ENCODE assay signal across 21 mouse cellular contexts in the genomic region with DNA sequence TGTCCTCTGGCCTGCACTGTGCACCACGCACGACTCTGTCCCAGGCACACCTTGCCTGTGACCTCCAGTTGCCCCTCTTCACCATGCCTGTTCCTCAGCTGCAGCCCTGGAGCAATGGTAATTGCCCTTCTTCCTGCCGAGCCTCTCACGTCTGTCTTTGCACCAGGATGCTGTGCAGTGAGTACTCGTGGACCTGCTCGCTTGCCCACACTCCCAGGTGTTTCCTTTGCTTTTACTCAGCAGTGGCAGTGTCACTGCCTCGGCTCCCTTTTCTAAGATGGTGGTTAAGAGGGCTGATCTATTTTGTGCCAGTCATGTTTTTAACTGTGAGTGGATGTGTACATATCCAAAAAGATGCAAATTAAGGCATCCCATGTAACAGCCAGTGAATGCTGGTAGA. TPM values are rescaled to one million over a fixed set of nuclear protein-coding genes. Genes with fewer than 3 reads are reported as not detected.
DNase-seq lines count a peak whose midpoint lies in the region; ATAC-seq lines count a peak whose summit lies in the region.
"Had no signal": no experiment of that assay in that cellular context is flagged by ENCODE, and none has a peak within 500 bp of the region (broad histone marks: within the 10 kb centered on the region; RNA-seq: fewer than 3 reads in every experiment).

No protein-coding gene starts in this region.

- H3K36me3 ChIP-seq in megakaryocyte, embryonic 14.5 days (replicated peaks; ENCODE audit: low read length), result peaks cover 92% of the 10 kb centered on the region

- peak overlapping the region; percentile 79 for H3K4me3 ChIP-seq in megakaryocyte, embryonic 14.5 days (replicated peaks)
- H3K4me3 ChIP-seq: embryonic facial prominence, embryonic 13.5 days; erythroblast, embryonic 14.5 days; heart, embryonic 13.5 days; kidney, embryonic 15.5 days; left cerebral cortex, adult 2 months had no signal

- H3K9me3 ChIP-seq in megakaryocyte, embryonic 14.5 days, result no peaks in the 10 kb centered on the region
- H3K9me3 ChIP-seq: embryonic facial prominence, embryonic 13.5 days; kidney, embryonic 15.5 days had no signal

- H3K27me3 ChIP-seq in megakaryocyte, embryonic 14.5 days (replicated peaks), result no peaks in the 10 kb centered on the region
- H3K27me3 ChIP-seq: embryonic facial prominence, embryonic 13.5 days; heart, embryonic 13.5 days; kidney, embryonic 15.5 days had no signal

- intact Hi-C loops in left cerebral cortex, postnatal 4 days (cut with DNase I), result no loop called here

- no peak for ATAC-seq in megakaryocyte, adult 5-6 weeks (ENCODE audit: poor library complexity, severe bottlenecking)
- ATAC-seq in megakaryocyte progenitor cell, adult 5-6 weeks (replicated peaks; ENCODE audit: poor library complexity), result no peak
- ATAC-seq: forebrain, postnatal 0 days; midbrain, embryonic 16.5 days had no signal

- peak; percentile 71 for DNase-seq in induced T-regulatory cell, adult 2 months (ENCODE audit: low read depth)
- DNase-seq in thymus, postnatal 10 days (ENCODE audit: low spot score in 2 of 2), result peak; percentile 25 to 34
- no peak for DNase-seq in adrenal gland, postnatal 4 days (ENCODE audit: low spot score in 2 of 2)
- no peak for DNase-seq in left cerebral cortex, adult 8-10 months (ENCODE audit: low spot score in 2 of 2)
- DNase-seq in left cerebral cortex, postnatal 4 days, result no peak
- DNase-seq: cerebellum, adult 11-12 months; cerebellum, adult 9-11 months; forebrain, postnatal 0 days; heart, postnatal 14 days; kidney, adult 18-20 months; lung, adult 2 months; right cerebral cortex, adult 18-20 months had no signal

- H3K4me1 ChIP-seq in megakaryocyte, embryonic 14.5 days, result peaks cover 70% of the 10 kb centered on the region
- H3K4me1 ChIP-seq: embryonic facial prominence, embryonic 13.5 days; kidney, embryonic 15.5 days had no signal

RNA-seq across cellular contexts. Expression of a gene that starts 27.4 kb away (rescaled TPM):
- 5.0 and 11.9 TPM in 2 replicates for polyA plus RNA-seq in megakaryocyte, embryonic 14.5 days (2012; ENCODE audit: insufficient read depth, low replicate concordance)
- 22.1 and 22.2 TPM in 2 replicates for total RNA-seq in megakaryocyte, adult 5-6 weeks (2015)
- total RNA-seq in megakaryocyte, adult 5-6 weeks (2017), result 29.2 and 32.1 TPM in 2 replicates
- 10 to 100 TPM; 62.8 to 68.3 TPM for total RNA-seq in adrenal gland, postnatal 4 days (2021)
- 9.9 and 12.1 TPM in 2 replicates for total RNA-seq in megakaryocyte progenitor cell, adult 5-6 weeks (2015)
- total RNA-seq in megakaryocyte progenitor cell, adult 5-6 weeks (2017), result 13.6 and 15.2 TPM in 2 replicates
- 10 to 100 TPM; 47.0 to 55.6 (median 48.1) TPM for total RNA-seq in left cerebral cortex, adult 8-10 months (2022)
- 10 to 100 TPM; 59.0 to 59.8 TPM for total RNA-seq in left cerebral cortex, postnatal 4 days (2021)

RNA-seq across cellular contexts. Expression of a gene that starts 37.7 kb away (rescaled TPM):
- 44.7 and 52.5 TPM in 2 replicates for polyA plus RNA-seq in megakaryocyte, embryonic 14.5 days (2012; ENCODE audit: insufficient read depth, low replicate concordance)
- 62.0 and 64.1 TPM in 2 replicates for total RNA-seq in megakaryocyte, adult 5-6 weeks (2015)
- 39.0 and 48.7 TPM in 2 replicates for total RNA-seq in megakaryocyte, adult 5-6 weeks (2017)
- total RNA-seq in adrenal gland, postnatal 4 days (2021), result 10 to 100 TPM; 69.0 to 82.4 TPM
- total RNA-seq in megakaryocyte progenitor cell, adult 5-6 weeks (2015), result 30.7 and 44.8 TPM in 2 replicates
- total RNA-seq in megakaryocyte progenitor cell, adult 5-6 weeks (2017), result 20.9 and 44.7 TPM in 2 replicates
- 100 to 1,000 TPM; 117 to 135 (median 123) TPM for total RNA-seq in left cerebral cortex, adult 8-10 months (2022)
- total RNA-seq in left cerebral cortex, postnatal 4 days (2021), result 10 to 100 TPM; 75.3 to 77.3 TPM

Comparison
In these comparisons a context has a peak if more than half of its experiments do, and no peak if none do; other contexts are left out.
1. DNase-seq: peak in induced T-regulatory cell, adult 2 months (single experiment) and thymus, postnatal 10 days (2 of 2); none in adrenal gland, postnatal 4 days (0 of 2), left cerebral cortex, adult 8-10 months (0 of 2) and left cerebral cortex, postnatal 4 days (single experiment).